Mouse (Mus musculus) cerebellum, adult 2 months (tissue): ENCODE measurements at regions not wholly inside any gene's neighbourhood (a gene's known extent, or its start where the extent isn't known, plus 50 kb on each side); places are given as distances from the start of the nearest gene placed in this dataset.

Experiments used
- CTCF ChIP-seq: fragments of 200-500 bp; IDR thresholded peaks from 2 replicates; pipeline ENCODE4 v1.5.1; 2011; ENCODE audit warnings: low read depth, mild to moderate bottlenecking, control low read depth, low read length, moderate library complexity, borderline replicate concordance; ENCODE audit not compliant: insufficient read depth
- POLR2A ChIP-seq: fragments of 200-500 bp; IDR thresholded peaks from 2 replicates; pipeline ENCODE4 v1.6.1; 2011; ENCODE audit warnings: low read length, control low read depth, borderline replicate concordance; ENCODE audit not compliant: insufficient read depth

DNA sequence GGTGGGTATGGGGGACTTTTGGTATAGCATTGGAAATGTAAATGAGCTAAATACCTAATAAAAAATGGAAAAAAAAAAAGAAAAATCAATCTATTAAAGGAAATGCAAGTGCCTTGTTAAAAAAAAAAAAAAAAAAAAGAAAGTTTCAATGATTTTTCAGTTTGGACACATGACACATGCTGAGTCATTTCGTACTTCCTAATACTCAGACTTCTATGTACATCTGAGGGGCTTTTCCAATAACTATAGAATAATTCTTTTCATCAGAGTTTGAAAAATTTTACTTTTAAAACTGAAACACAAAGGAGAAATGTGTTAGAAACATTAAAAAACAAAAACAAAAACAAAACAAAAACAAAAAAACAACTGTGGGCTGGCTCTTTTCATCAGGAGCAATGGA is 162.4 kb upstream of the Ube2e1 start:
- TF ChIP-seq CTCF (no peak), POLR2A (no peak)
